Mouse (Mus musculus) layer of hippocampus, adult 9-11 months (tissue): ENCODE measurements around the gene Nod1.
"Not testable (repeated sequence)": the region's sequence is repeated elsewhere in the genome, so short reads cannot be mapped to it uniquely, and the experiment has no call there.

Source experiments
- DNase-seq: peaks from one replicate; pipeline ENCODE4 v3.0.0; 2022

The Nod1 gene

DNA sequence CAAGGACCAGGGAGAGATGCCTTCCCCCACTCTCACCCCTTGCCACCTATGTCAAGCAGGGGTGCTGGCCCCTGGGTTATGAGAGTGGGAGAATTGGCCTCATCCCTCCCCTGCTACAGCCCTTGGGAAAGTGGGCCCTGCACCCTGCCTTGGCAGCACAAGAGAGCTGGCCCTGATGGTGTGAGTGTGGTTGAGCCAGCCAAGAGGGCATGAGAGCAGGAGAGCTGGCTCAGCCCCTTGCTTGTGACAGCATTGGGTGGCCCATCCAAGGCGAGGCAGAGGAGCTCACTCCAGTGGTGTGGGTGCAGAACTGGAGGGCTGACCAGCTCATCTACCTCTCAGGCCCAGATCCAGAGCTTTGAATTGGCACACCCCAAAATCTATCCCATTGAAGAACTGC is 3.2 kb upstream of the Nod1 start:
- DNase-seq: no peak

DNA sequence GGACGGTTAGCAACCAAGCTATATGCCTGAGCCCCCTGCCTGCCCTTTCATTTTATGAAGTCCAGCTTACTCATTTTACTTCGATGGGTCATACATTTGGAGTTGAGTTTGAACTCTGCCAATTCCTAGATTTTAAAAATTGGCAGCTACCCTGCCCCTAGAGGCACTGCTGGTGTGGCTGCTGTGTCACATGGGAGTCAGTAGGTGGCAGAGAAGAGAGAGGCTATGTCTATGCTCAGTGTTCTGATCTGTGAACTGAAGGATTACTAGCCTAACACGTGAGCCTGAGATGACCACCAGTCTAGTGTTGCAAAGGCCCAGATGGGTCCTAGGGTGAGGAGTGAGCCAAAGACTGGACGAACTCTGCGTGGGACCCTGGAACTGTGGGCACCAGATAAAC is 2.1 kb upstream of the Nod1 start:
- DNase-seq: no peak

DNA sequence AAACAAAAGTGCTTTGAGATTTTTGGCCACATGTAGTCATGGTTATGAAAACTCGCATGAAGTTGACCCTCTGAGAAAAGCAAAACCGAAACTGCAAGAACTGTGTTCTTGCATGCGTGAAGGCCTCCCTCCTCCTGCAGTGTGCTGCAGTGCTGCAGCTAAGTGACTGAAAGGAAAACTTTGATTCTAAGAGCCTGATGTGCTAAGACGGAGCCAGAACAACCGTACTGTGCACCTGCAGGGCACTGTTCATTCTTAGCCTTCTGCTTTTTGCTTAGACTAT is 458 bp upstream of the Nod1 start:
- DNase-seq: no peak

DNA sequence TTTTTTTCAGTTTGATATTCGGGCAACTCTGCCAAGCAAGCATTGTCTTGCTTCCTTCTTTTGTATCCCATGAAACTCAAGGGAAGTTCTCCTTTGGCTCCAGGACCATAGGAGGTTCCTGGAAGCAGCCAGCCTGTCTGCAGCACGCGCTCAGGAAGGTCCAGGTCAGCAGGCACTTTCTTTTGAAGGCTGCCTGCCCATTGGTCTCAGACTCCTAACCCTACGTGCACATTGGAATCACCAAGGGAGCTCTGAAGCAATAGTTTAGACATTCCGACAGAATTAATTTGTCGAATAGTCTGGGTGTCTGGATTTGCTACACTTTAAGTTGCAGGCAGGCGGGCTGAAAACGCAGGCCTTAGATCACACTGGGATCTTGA is 691 bp downstream of the Nod1 start:
- DNase-seq: no peak

DNA sequence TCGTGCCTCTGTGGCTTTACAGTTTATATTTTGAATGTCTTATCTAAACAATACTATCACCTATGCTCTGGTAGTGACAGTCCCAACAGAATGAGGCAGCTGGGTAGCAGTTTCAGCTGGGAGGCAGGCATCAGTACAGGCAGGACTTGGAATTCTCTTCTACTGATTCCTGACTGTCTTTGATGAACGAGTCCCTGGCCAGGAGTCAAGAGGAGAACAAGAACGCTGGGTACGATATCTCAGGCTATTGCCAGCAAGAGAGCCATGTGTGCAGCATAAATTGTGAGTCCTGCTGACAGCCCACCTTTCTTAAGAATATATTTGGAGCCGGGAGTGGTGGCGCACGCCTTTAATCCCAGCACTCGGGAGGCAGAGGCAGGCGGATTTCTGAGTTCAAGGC is 1.9 kb downstream of the Nod1 start:
- DNase-seq: no peak

DNA sequence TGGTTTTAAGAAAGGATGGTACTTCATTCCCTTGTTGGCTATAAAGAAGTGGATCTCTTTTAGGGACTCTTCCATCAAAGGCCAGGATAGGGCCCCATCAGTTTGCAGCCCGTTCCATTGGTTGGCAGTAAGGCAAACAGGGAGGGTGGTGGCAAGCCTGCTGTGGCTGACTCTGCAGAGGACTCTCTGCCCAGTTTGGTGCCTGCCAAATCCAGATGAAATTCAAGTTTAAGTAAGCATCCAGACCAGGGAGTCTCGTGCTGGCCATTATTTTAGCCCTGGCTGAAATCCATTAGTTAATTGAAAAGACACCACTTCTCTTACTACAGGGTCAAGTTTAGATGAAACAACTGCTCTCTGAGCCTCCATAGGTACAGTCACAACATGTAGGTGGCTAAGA is 2.6 kb downstream of the Nod1 start:
- DNase-seq: no peak

DNA sequence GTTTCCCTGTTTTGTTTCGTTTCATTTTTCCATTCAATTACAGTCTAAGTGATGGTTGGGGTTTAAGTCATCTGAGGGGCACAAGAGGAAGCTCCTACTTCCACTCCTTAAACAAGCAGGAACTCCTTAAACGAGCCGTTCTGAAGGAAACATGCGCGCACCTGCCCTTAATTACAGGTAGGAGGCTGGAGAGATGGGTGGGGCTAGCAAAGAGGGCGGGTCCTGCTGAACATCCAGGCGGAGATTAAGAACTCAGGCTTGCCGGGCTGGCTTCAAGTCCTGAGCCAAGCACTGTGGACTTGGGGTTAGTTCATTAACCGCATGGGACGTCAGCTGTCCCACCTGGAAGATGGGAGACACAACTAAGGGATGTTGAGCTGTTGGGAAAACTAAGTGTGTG is 4.8 kb downstream of the Nod1 start:
- no peak for DNase-seq

DNA sequence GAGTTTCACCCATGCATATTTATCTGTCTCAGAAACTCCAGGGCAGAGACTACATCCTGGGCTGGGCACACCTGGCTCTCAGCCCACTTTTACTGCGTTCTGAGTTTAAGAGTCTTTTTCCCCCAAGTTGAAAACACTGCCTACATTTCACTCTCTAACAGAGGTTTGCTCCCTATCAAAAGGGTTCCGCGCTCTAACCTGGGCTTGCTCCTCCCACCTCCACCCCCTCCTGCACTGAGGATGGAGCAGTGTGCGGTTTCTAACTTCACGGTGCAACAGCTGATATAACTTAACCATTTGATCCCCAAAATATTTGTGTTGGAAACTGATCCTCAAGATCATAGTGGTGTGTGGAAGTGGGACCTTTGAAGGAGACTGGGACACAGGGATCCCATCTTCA is 7.2 kb downstream of the Nod1 start:
- DNase-seq: no peak

DNA sequence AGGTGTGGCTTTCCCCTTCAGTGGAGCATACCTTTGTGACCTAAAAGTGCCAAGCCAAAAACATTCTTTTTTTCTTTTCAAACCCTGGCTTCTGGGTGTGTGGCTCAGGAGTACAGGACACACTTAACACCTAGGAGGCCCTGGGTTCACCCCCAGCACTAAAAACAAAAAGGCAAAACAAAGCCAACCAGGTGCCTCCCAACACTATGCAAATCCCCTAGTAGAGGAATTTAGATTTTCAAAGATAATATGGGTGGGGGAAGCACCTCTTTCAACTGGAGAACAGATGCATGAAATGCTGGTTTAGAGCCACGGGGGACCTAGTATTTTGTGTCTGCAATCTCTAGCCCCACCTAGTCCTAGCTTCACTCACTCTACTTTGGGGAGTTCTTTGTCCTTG is 7.7 kb downstream of the Nod1 start:
- no peak for DNase-seq

DNA sequence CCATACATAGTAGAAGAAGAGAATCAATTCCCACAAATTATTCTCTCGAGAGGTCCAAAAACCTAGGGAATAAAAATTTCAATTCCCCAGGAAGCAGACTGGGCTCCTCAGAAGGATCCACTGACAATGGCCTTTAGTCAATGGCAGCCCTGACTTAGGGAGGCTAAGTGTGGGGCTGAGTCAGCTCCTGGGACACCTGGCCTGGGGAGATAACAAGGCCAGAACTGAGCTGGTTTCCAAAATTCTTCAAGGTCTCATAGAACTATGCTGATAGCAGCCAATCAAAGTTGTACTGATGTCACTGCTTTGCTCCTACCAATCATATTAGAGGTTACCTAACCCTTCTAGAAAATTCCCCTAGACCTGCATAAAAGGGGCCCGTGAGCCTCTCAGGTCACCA is 8.8 kb downstream of the Nod1 start:
- DNase-seq: no peak

DNA sequence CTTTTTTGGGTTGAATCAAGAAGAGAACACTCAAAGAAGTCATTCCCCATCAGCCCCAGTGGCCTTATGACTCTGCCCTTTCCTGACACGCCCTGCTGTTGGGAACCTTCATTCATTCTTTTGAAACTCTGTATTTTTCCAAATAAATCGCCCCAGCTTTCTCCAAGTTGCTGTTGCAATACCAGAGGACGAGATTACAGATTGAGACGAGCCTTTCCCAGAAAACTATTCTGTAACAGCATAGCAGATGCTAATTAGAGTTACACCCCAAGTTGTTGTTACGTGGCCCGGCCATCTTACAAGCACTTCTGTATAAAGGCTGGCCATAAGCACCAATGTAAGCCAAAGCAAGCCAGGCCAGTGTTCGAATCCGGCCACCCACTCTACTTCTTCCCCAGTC is 14.8 kb downstream of the Nod1 start:
- DNase-seq: no peak

DNA sequence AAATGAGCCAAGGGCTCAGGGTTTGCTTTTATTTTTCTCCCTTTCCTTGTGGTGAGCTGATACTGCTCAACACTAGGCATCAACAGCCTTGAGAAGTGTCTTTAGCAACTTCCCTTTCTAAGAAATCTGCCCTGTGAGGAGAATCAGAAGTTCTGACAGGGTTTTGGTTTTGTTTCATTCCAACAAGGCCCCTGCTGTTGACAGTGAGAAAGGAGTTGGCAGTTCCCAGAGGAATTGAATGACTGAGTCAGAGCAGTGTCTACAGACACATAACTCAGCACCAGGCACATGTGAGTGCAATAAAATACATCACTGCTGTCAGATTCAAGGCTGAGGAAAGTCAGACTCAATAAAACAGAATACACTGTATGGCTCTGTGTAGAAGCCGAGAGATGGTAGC is 16.0 kb downstream of the Nod1 start:
- DNase-seq: no peak

DNA sequence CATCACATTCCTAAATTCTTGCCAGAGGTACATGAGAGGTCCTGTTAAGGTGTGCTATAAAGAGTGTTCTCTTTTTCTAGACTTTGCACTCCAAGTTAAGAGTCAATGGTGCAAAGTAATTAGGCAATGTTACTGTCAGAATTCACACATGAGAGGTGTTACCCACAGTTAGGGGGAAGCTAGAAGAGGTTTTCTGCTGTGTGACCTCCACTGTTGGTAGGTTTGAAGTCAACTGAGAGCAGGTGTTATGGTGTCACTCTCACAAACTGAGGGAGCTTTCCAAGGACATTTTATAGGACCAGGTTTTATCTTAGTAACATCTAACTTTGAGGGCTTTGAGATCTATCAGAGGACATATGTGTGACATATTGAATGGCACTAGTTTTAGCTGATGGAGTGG is 16.5 kb downstream of the Nod1 start:
- DNase-seq: no peak

DNA sequence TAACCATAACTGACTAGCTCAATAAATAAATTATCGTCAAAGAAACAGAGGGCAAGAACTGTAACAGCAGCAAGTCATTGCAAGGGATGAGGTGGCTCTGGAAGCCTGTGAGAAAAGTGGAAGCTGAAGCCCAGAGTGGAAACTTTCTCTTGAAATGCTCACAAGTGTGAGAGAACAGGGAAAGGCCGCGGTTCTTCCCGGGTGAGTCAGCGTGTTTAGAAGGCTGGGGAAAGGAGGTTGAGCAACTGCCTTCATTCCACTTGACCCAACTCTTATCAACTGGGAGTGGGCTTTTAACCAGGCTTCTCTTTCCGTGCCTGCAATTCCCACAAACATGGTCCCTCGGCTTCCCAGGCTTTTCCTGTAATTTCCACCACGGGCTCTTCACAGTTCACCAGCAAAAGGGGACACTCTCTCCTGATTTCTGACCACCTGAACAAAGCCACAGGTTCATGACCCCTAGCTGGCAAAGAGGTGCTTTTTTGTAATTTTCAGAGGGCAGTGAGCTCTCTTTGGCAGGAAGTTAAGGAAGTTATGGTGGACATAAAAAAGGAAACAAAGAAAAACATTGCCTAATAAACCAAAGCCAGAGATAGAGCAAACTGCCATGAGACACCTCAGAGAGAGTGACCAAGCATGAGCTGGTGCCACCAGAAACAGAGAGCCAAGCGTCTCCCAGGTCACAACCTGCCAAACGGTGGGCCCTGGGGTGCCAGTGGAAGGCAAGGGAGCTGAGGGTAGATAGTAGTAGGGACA is 17.6 kb downstream of the Nod1 start:
- peak; percentile 36 for DNase-seq

DNA sequence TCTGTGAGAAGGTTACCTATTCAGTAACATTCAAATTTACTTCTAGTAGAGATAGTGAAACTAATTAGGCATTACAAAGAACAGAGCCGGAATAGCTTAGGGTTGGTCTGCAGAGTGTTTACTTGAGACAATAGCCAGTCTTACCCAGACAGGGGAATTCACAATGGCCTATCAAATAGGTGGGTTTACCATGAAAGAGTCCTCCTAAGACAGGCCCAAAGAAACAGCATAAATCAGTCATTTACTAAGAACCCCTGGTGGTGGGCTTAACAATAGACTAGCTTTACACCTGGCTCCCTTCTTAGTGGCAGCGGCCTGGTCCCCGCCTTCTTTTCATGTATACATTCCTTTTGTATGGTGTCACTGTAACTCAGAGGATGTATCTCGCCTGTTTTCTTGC is 19.0 kb downstream of the Nod1 start:
- DNase-seq: not testable (repeated sequence)

DNA sequence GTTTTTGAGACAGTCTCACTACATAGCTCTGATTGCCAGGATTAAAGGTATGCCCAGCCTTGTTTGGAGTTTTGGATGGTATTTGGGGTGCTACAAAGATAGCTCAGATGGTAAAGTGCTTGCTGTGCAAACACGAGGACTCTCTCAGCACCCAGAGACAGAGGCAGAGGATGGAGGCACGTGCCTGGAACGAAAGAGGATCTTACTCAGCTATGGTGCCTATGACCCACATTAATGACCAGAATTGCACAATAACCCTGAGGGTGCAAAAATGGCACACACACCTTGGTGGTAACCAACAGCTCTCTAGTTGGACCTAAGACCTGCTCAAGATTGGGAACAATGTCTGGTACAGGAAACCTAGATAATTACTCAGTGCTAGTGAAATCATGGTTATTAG is 19.9 kb downstream of the Nod1 start:
- no peak for DNase-seq

DNA sequence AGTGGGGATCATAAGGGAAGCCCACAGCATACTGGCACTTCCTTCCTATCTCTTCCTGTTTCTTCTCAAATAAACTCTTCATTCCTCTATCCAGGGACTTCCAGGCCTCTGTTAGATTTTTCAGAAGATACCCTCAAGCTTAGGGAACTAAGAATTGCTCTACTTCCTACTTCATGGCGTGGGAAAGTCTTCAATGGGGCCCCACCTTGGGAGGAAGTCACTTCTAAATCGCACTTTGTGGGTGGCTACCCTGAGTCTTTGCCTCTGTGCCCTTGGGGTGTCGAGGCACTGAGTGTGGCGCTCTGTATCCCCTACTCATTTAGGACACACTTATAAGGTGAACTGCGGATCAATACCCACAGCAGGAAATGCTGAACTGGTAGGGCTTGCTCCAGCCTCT is 23.7 kb downstream of the Nod1 start:
- DNase-seq: no peak

DNA sequence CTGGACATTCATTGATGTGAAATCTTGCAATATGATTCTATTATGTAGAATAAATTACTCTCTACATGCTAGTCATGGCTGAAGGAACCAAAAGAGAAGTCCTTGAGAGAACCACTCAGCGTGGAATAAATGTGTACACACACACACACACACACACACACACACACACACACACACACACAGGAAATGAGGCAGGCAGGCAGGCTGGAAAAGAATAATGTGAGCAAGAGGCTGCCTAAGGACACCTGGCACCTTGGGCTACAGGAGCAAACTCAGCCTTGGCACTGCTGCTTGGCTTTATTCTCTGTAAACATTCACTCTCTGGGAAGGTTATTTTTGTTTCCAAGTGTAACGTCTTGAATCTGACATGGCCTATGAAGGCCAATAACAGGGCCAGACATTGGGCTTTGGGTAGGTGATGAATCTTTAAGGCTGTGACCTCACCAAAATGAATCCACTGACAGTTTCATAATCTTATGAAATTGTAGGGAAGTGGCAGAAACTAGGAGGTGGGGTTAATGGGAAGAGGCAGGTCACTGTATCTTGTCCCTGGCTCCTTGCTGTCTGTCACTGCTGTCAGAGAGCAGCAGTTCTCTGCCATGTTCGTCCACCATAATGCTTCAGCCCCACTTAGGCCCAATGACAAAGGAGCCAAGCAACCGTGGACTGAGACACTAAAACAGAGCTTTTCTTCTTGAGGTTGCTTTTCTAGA is 26.0 kb downstream of the Nod1 start:
- no peak for DNase-seq

DNA sequence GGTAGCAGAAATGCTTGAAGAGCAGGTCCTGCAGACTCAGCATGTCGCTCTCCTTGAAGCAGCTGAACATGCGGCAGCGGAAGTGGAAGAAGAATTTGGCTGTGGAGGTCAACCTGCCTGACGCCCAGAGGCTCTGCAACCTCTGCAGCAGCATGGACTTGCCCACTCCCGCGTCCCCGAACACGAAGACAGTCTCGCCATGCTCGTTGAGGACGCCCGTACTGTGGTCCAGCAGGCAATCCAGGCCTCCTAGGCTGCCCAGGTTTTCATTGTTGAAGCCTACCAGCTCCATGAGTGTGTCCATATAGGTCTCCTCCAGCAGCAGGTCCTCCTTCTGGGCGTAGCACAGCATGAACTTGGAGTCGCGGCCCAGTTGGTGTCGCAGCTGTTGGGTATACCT is 27.9 kb downstream of the Nod1 start:
- no peak for DNase-seq

DNA sequence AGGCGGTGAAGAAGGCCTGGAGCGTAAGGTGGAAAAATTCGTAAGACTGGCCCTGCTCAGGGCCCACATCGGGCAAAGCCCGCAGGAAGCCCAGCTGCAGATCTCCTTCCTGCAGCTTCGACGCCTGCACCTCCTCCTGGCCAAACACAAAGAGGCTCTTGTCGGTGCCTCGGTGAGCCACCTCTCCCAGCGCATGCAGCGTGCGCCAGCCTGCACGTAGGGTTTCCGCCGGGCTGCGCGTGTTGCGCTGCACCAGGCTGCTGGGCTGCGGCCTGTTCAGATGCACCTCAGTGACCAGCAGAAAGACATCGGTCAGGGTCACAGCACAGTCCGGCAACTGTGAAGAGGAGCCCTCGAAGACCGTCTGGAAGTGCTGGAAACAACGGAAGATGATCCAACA is 28.7 kb downstream of the Nod1 start:
- DNase-seq: no peak

DNA sequence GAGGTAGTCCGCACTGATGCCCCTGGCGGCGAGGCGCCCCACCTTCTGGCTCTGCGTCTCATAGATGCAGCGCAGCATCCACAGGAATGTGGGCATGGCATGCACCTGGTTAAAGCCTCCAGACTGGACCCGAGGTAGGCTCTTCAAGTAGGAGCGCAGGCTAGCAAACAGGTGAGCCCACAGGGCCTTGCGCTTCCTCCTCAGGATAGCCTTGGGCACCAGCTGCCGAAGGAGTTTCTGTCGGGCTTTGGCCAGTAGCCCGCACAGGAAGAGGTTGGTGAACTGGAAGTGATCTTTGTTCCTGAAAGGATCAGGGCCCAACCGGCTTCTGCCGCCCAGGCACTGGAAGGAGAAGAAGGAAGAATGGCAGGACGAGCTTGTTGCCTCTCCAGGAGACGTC is 29.1 kb downstream of the Nod1 start:
- DNase-seq: no peak

DNA sequence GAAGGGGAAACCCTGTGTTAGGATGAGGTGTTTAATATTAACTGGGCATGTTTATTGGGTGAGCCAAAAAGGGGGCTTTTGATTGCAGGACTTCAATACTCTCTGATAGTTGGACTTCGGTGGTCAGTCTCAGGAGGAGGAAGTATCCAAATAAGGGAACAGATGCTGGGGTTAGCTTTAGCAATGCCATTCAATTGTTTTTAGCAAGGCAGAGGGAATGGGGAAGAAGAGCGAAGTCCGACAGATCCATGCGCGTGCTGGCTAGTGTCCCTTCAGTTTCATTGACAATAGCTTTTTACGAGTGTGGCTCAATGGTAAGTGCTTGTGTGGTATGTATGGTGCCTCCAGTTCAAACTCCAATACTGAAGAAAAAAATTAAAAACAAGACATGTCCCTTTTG is 31.3 kb downstream of the Nod1 start:
- no peak for DNase-seq

DNA sequence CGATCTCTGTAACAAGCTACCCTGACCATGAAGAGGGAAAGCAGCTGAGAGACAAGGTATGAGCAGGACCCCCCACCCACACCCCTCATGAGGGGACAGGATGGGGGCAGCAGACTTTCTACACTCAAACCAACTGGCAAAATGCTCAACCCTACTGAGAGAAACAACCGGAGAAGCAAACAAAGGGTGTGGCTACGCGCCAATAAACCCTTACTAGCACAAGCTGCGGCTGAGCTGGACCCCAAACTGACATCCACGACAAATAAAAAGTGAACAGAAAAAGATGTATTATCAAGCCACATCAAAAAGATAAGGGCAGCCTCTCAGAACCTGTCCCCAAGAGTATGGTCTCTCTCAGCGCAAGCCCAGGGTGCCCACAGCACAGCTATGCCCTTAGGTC is 32.3 kb downstream of the Nod1 start:
- DNase-seq: no peak

DNA sequence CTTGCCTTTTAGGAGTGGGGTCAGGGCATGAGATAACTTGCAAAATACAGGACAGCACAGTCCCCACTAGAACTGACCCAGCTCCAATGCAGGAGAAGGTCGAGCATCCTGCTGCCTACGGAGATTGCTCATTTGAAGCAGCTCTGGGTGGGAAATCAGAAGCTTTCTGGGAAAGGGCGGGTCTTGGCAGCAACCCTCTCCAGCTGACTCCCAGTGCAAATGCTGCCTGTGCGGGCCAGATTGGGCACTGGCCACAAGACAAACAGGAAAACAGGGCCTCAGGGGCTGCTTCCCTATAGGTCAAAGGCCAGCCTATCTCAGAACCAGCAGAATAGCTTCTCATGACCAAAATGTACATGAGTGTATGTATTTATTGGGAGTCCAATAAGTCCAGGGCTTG is 32.8 kb downstream of the Nod1 start:
- no peak for DNase-seq

DNA sequence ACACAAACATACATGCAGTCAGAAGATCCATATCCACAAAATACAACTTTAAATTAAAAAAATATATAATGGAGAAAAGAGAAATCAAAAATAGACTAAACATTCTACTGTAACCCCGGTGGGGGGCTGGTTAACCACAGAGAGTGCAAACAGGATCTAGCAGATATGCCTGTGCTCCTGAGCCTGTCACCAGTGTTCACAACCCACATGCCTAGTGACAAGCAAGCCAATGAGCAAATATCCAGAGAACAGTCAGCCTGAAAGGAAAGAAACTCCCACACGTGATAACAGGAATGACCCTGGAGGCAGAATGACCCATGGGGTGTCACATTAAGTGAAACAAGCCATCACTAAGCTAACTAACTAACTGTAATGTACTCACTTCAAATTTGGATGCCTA is 35.9 kb downstream of the Nod1 start:
- no peak for DNase-seq
